Mouse (Mus musculus): Measurements from ENCODE around the gene Faim.

- TF ChIP-seq CTCF (IDR thresholded peaks at IDR 0.05; ENCODE audit: low read depth, low read length): no peak
- no peak for TF ChIP-seq TAL1 (conservative IDR thresholded peaks at IDR 0.05; ENCODE audit: low read depth, low read length)
Observed at GRCm38 (mm10) chr9:98961591-98962477, 24.3 kb upstream of the Faim start.
